In genomic region chr13:34289567-34289966, GRCm38 (mm10) we compare ENCODE assay signal across 20 mouse cellular contexts. TPM values are rescaled to one million over a fixed set of nuclear protein-coding genes. Genes with fewer than 3 reads are reported as not detected.
DNase-seq lines count a peak whose midpoint lies in the region; ATAC-seq and TF ChIP-seq lines count a peak whose summit lies in the region.
"Had no signal": no experiment of that assay in that cellular context is flagged by ENCODE, and none has a peak within 500 bp of the region (broad histone marks: within the 10 kb centered on the region; RNA-seq: fewer than 3 reads in every experiment).

No protein-coding gene starts in this region.

- H3K27me3 ChIP-seq in forebrain, embryonic 11.5 days (ENCODE audit: control insufficient read depth, insufficient read depth, low read length) = no peaks in the 10 kb centered on the region
- no peaks in the 10 kb centered on the region for H3K27me3 ChIP-seq in forebrain, embryonic 15.5 days
- no peaks in the 10 kb centered on the region for H3K27me3 ChIP-seq in liver, embryonic 12.5 days (replicated peaks)
- no peaks in the 10 kb centered on the region for H3K27me3 ChIP-seq in CH12.LX (replicated peaks)
- no peaks in the 10 kb centered on the region for H3K27me3 ChIP-seq in midbrain, embryonic 13.5 days
- H3K27me3 ChIP-seq: kidney, embryonic 15.5 days; limb, embryonic 13.5 days had no signal

- peaks cover 14% of the 10 kb centered on the region; the same call in 1 of the 2 replicates for H3K4me1 ChIP-seq in forebrain, embryonic 11.5 days (replicated peaks; ENCODE audit: control insufficient read depth, insufficient read depth, low read length)
- peaks cover 19% of the 10 kb centered on the region for H3K4me1 ChIP-seq in forebrain, embryonic 15.5 days
- peaks cover 55% of the 10 kb centered on the region for H3K4me1 ChIP-seq in liver, embryonic 12.5 days
- peaks cover 6 to 30% of the 10 kb centered on the region in 2 experiments for H3K4me1 ChIP-seq in CH12.LX (ENCODE audit: control insufficient read depth in 1 of 2, insufficient read depth in 2 of 2)
- H3K4me1 ChIP-seq in midbrain, embryonic 13.5 days (replicated peaks) = peaks cover 38% of the 10 kb centered on the region

- no peak for TF ChIP-seq CTCF in CH12.LX (conservative IDR thresholded peaks at IDR 0.05 in 1 of 2, IDR thresholded peaks at IDR 0.05 in 1 of 2; ENCODE audit: low read depth in 2 of 2, low read length in 2 of 2)

- no peak overlapping the region for H3K4me2 ChIP-seq in forebrain, embryonic 11.5 days (ENCODE audit: low read depth, low read length, severe bottlenecking)
- H3K4me2 ChIP-seq in forebrain, embryonic 15.5 days (replicated peaks) = no peak overlapping the region
- no peak overlapping the region for H3K4me2 ChIP-seq in liver, embryonic 12.5 days
- no peak overlapping the region for H3K4me2 ChIP-seq in CH12.LX (ENCODE audit: insufficient read depth, low read depth, poor library complexity, severe bottlenecking)
- H3K4me2 ChIP-seq in midbrain, embryonic 13.5 days (replicated peaks) = no peak overlapping the region
- H3K4me2 ChIP-seq: kidney, embryonic 15.5 days; limb, embryonic 13.5 days; lung, embryonic 14.5 days had no signal

- WGBS in forebrain, embryonic 11.5 days = 89% methylated on average over 2 of the region's 2 CpGs
- 88% methylated on average over 2 of the region's 2 CpGs for WGBS in forebrain, embryonic 15.5 days
- WGBS in liver, embryonic 12.5 days (ENCODE audit: insufficient replicate concordance) = 95% methylated on average over 2 of the region's 2 CpGs
- WGBS in midbrain, embryonic 13.5 days = 88% methylated on average over 2 of the region's 2 CpGs

- H3K36me3 ChIP-seq in forebrain, embryonic 11.5 days (ENCODE audit: control insufficient read depth, insufficient read depth, low read length) = no peaks in the 10 kb centered on the region
- no peaks in the 10 kb centered on the region for H3K36me3 ChIP-seq in forebrain, embryonic 15.5 days
- H3K36me3 ChIP-seq in liver, embryonic 12.5 days = peaks cover 84% of the 10 kb centered on the region
- H3K36me3 ChIP-seq in CH12.LX (replicated peaks in 1 of 2; ENCODE audit: control insufficient read depth in 1 of 2, insufficient read depth in 1 of 2, low read length in 1 of 2) = no peaks in the 10 kb centered on the region
- no peaks in the 10 kb centered on the region for H3K36me3 ChIP-seq in midbrain, embryonic 13.5 days
- H3K36me3 ChIP-seq: kidney, embryonic 15.5 days; limb, embryonic 13.5 days had no signal

- H3K79me2 ChIP-seq in CH12.LX (replicated peaks; ENCODE audit: control insufficient read depth, extremely low read depth, insufficient read depth, poor library complexity, severe bottlenecking) = no peaks in the 10 kb centered on the region

- H3K4me3 ChIP-seq in forebrain, embryonic 11.5 days (ENCODE audit: low read depth, low read length) = no peak overlapping the region
- H3K4me3 ChIP-seq in forebrain, embryonic 15.5 days = no peak overlapping the region
- H3K4me3 ChIP-seq in liver, embryonic 12.5 days = no peak overlapping the region
- H3K4me3 ChIP-seq in CH12.LX (replicated peaks in 1 of 3; ENCODE audit: low read depth in 2 of 3, low read length in 2 of 3, poor library complexity in 1 of 3) = no peak overlapping the region
- no peak overlapping the region for H3K4me3 ChIP-seq in midbrain, embryonic 13.5 days (replicated peaks)
- H3K4me3 ChIP-seq: kidney, embryonic 15.5 days; limb, embryonic 13.5 days had no signal

- in situ Hi-C loops in CH12.LX (cut with MboI; ENCODE audit: low pct_ligation_motif_present, low pct_unique_long_range_greater_than_20kb, low sequenced_read_pairs) = no loop called here

- H3K27ac ChIP-seq in forebrain, embryonic 11.5 days (ENCODE audit: low read depth, low read length) = peak overlapping the region; percentile 38; the same call in 1 of the 2 replicates
- no peak overlapping the region for H3K27ac ChIP-seq in forebrain, embryonic 15.5 days (replicated peaks)
- peak overlapping the region; percentile 7 for H3K27ac ChIP-seq in liver, embryonic 12.5 days
- H3K27ac ChIP-seq in CH12.LX (ENCODE audit: insufficient read depth, low read depth) = no peak overlapping the region
- peak overlapping the region; percentile 7; the same call in 1 of the 2 replicates for H3K27ac ChIP-seq in midbrain, embryonic 13.5 days
- H3K27ac ChIP-seq: hindbrain, postnatal 0 days; kidney, embryonic 15.5 days; limb, embryonic 13.5 days had no signal

- no peaks in the 10 kb centered on the region for H3K9me3 ChIP-seq in forebrain, embryonic 11.5 days (ENCODE audit: control insufficient read depth, low read length)
- no peaks in the 10 kb centered on the region for H3K9me3 ChIP-seq in forebrain, embryonic 15.5 days
- no peaks in the 10 kb centered on the region for H3K9me3 ChIP-seq in liver, embryonic 12.5 days (replicated peaks)
- H3K9me3 ChIP-seq in CH12.LX (replicated peaks; ENCODE audit: low read length) = peaks cover 4% of the 10 kb centered on the region
- H3K9me3 ChIP-seq in midbrain, embryonic 13.5 days = no peaks in the 10 kb centered on the region
- H3K9me3 ChIP-seq: kidney, embryonic 15.5 days; limb, embryonic 13.5 days had no signal

- H3K9ac ChIP-seq in forebrain, embryonic 11.5 days (ENCODE audit: low read length) = 0 out of 2 replicates have a peak overlapping the region, but pooled peaks have one; percentile 7
- H3K9ac ChIP-seq in forebrain, embryonic 15.5 days (replicated peaks) = no peak overlapping the region
- no peak overlapping the region for H3K9ac ChIP-seq in liver, embryonic 12.5 days
- no peak overlapping the region for H3K9ac ChIP-seq in CH12.LX (ENCODE audit: insufficient read depth, low read depth)
- no peak overlapping the region for H3K9ac ChIP-seq in midbrain, embryonic 13.5 days (replicated peaks)
- H3K9ac ChIP-seq: kidney, embryonic 15.5 days; limb, embryonic 13.5 days; lung, embryonic 14.5 days had no signal

- DNase-seq in forebrain, embryonic 11.5 days (ENCODE audit: low spot score) = no peak
- no peak for DNase-seq in liver
- peak; percentile 38 for DNase-seq in CH12.LX (ENCODE audit: extremely low read depth)
- DNase-seq in heart, postnatal 10 days = no peak
- no peak for DNase-seq in adrenal gland, adult 8-10 months
- DNase-seq: adrenal gland, postnatal 25 days; cerebellum, adult 2 months; cerebellum, postnatal 36 days; heart, adult 18-20 months; heart, postnatal 4 days; lung, embryonic 14.5 days; lung, postnatal 4 days; thymus, adult 18-20 months; thymus, postnatal 4 days had no signal

- intact Hi-C loops in heart, postnatal 10 days (cut with DNase I) = no loop called here

- ATAC-seq in forebrain, embryonic 11.5 days (replicated peaks; ENCODE audit: low FRiP score) = no peak
- ATAC-seq in forebrain, embryonic 15.5 days (replicated peaks) = no peak
- no peak for ATAC-seq in liver, embryonic 12.5 days
- no peak for ATAC-seq in midbrain, embryonic 13.5 days
- ATAC-seq: hindbrain, postnatal 0 days had no signal

- no peak for TF ChIP-seq POLR2A in CH12.LX (IDR thresholded peaks at IDR 0.05; ENCODE audit: low read depth, low read length)

- dilution Hi-C loops in CH12.LX (cut with MboI; ENCODE audit: extremely low pct_ligation_motif_present, extremely low pct_unique_long_range_greater_than_20kb, low sequenced_read_pairs) = no loop called here

- no peak for TF ChIP-seq RAD21 in CH12.LX (IDR thresholded peaks at IDR 0.05; ENCODE audit: low read depth, low read length)

- TF ChIP-seq EP300 in CH12.LX (IDR thresholded peaks at IDR 0.05; ENCODE audit: low read length) = no peak

TF ChIP-seq in CH12.LX, 34 proteins besides CTCF, POLR2A, EP300 and RAD21:
- TF ChIP-seq UBTF (IDR thresholded peaks at IDR 0.05; ENCODE audit: low read depth, low read length) (no peak), CHD1 (IDR thresholded peaks at IDR 0.05; ENCODE audit: low read depth, low read length) (no peak), POLR2AphosphoS2 (IDR thresholded peaks at IDR 0.05; ENCODE audit: low read depth, low read length) (no peak), MYC (IDR thresholded peaks at IDR 0.05; ENCODE audit: low read depth, low read length) (no peak), TCF12 (IDR thresholded peaks at IDR 0.05; ENCODE audit: low read depth, low read length) (no peak), JUN (IDR thresholded peaks at IDR 0.05; ENCODE audit: insufficient read depth, low read depth, low read length) (no peak), NELFE (IDR thresholded peaks at IDR 0.05; ENCODE audit: low read depth, low read length) (no peak), USF1 (IDR thresholded peaks at IDR 0.05; ENCODE audit: low read depth, low read length) (no peak), KAT2A (IDR thresholded peaks at IDR 0.05; ENCODE audit: insufficient replicate concordance, low read length) (no peak), ELF1 (IDR thresholded peaks at IDR 0.05; ENCODE audit: low read depth, low read length) (no peak), ETS1 (conservative IDR thresholded peaks at IDR 0.05; ENCODE audit: low read depth, low read length) (no peak), ZC3H11A (IDR thresholded peaks at IDR 0.05; ENCODE audit: low read depth, low read length) (no peak), IRF4 (IDR thresholded peaks at IDR 0.05; ENCODE audit: low read depth, low read length) (no peak), SMC3 (IDR thresholded peaks at IDR 0.05; ENCODE audit: low read depth, low read length) (no peak), ZKSCAN1 (IDR thresholded peaks at IDR 0.05; ENCODE audit: borderline replicate concordance, low read depth, low read length) (no peak), E2F4 (IDR thresholded peaks at IDR 0.05; ENCODE audit: insufficient replicate concordance, low read depth, low read length) (no peak), PAX5 (IDR thresholded peaks at IDR 0.05; ENCODE audit: low read length) (no peak), MEF2A (IDR thresholded peaks at IDR 0.05; ENCODE audit: borderline replicate concordance, low read depth, low read length) (no peak), JUND (conservative IDR thresholded peaks at IDR 0.05; ENCODE audit: low read depth, low read length) (no peak)

RNA-seq across cellular contexts. Expression of gene Slc22a23, which starts 55.4 kb away (rescaled TPM):
- polyA plus RNA-seq in forebrain, embryonic 11.5 days (2014; fragmentation: Nextera tagmentation; extraction: Ambion mirVana) = 16.9 and 18.5 TPM in 2 replicates
- 10.9 and 11.3 TPM in 2 replicates for polyA plus RNA-seq in forebrain, embryonic 15.5 days (2015; fragmentation: Nextera tagmentation; extraction: Ambion mirVana)
- 12.8 and 13.8 TPM in 2 replicates for polyA plus RNA-seq in liver, embryonic 12.5 days (2016; fragmentation: Nextera tagmentation; extraction: Ambion mirVana)
- total RNA-seq in CH12.LX (2012; rRNA removed) = 0.13 and 0.47 TPM in 2 replicates
- 0.43 and 0.85 TPM in 2 replicates for total RNA-seq in CH12.LX (2014; rRNA removed)
- 0.50 and 1.3 TPM in 2 replicates for polyA plus RNA-seq in CH12.LX (2012; ENCODE audit: insufficient read length, low read depth)
- 15.3 and 15.8 TPM in 2 replicates for polyA plus RNA-seq in midbrain, embryonic 13.5 days (2015; fragmentation: Nextera tagmentation; extraction: Ambion mirVana)
- 1 to 10 TPM; 7.1 to 7.3 TPM for total RNA-seq in heart, postnatal 10 days (2021)
- total RNA-seq in adrenal gland, adult 8-10 months (2022) = 1 to 10 TPM; 4.2 to 4.7 (median 4.5) TPM

Comparison
In these comparisons a context has a peak if more than half of its experiments do, and no peak if none do; other contexts are left out.
1. H3K27ac ChIP-seq: peak in forebrain, embryonic 11.5 days (single experiment), liver, embryonic 12.5 days (single experiment) and midbrain, embryonic 13.5 days (single experiment); none in forebrain, embryonic 15.5 days (single experiment) and CH12.LX (single experiment).